Mouse (Mus musculus) liver, adult 2 months (tissue): ENCODE results near the gene Uchl4. TPM values are rescaled to one million over a fixed set of nuclear protein-coding genes. Genes with fewer than 3 reads are reported as not detected.

Source experiments
- DNase-seq: peaks from one replicate; pipeline ENCODE4 v3.0.0-alpha.2; 2011; ENCODE audit warnings: low read depth, low spot score; ENCODE audit errors: extremely low read depth
- H3K27ac ChIP-seq: fragments of 200-500 bp; replicated peaks from 2 replicates; pipeline ENCODE4 v1.5.1; 2012; ENCODE audit warnings: low read depth, mild to moderate bottlenecking, control low read depth, inconsistent platforms, low read length; ENCODE audit not compliant: insufficient read depth
- H3K27me3 ChIP-seq: fragments of 200-500 bp; 2 replicates; pipeline ENCODE4 v1.6.1; 2012; ENCODE audit warnings: mild to moderate bottlenecking, moderate library complexity, low read length, inconsistent platforms; ENCODE audit not compliant: control insufficient read depth, insufficient read depth
- H3K36me3 ChIP-seq: fragments of 200-500 bp; 2 replicates; pipeline ENCODE4 v1.6.1; 2012; ENCODE audit warnings: low read length, inconsistent platforms; ENCODE audit not compliant: control insufficient read depth, insufficient read depth
- H3K4me1 ChIP-seq: fragments of 200-500 bp; 2 replicates; pipeline ENCODE4 v1.6.1; 2011; ENCODE audit warnings: low read length; ENCODE audit not compliant: control insufficient read depth, insufficient read depth
- H3K4me3 ChIP-seq: fragments of 200-500 bp; 2 replicates; pipeline ENCODE4 v1.5.1; 2011; ENCODE audit warnings: low read depth, mild to moderate bottlenecking, control low read depth, low read length, moderate library complexity; ENCODE audit not compliant: insufficient read depth
- H3K79me2 ChIP-seq: fragments of 200-500 bp; 2 replicates; pipeline ENCODE4 v1.6.1; 2012; ENCODE audit warnings: inconsistent platforms, mild to moderate bottlenecking, low read length, moderate library complexity; ENCODE audit not compliant: control insufficient read depth, insufficient read depth
- H3K9ac ChIP-seq: fragments of 200-500 bp; 2 replicates; pipeline ENCODE4 v1.6.1; 2012; ENCODE audit warnings: low read depth, mild to moderate bottlenecking, control low read depth, inconsistent platforms, low read length
- CTCF ChIP-seq: fragments of 200-500 bp; IDR thresholded peaks from 2 replicates; pipeline ENCODE4 v1.5.1; 2011; ENCODE audit warnings: low read depth, low read length, control low read depth
- POLR2A ChIP-seq: fragments of 200-500 bp; IDR thresholded peaks from 2 replicates; pipeline ENCODE4 v1.6.1; 2011; ENCODE audit warnings: low read length, control low read depth; ENCODE audit not compliant: insufficient read depth; ENCODE audit errors: extremely low read depth
- WGBS: fragments of 180-500 bp; shearing (Covaris S2); methylation state at CpG from one replicate; pipeline ENCODE4 v1.1.7; 2018; 5-methylcytosine and 5-hydroxymethylcytosine counted together
- polyA plus RNA-seq: library from polyadenylated mRNA; depleted of rRNA; stranded (reverse); fragments of >200 nt; gene quantifications from 2 replicates; pipeline ENCODE4 v1.2.3, GENCODE M21; 2012
- total RNA-seq: library from RNA; depleted of rRNA; stranded (reverse); fragments of >200 nt; gene quantifications from 2 replicates; pipeline ENCODE4 v1.2.3, GENCODE M21; 2014

Uchl4 gene
- total and polyA plus RNA-seq, 2 experiments: 0.09 TPM; not detected in 1

- H3K4me3 ChIP-seq: no peak overlapping the region
- no peak overlapping the region for H3K27ac ChIP-seq
- no peaks in the 10 kb centered on the region for H3K27me3 ChIP-seq
- H3K9ac ChIP-seq: no peak overlapping the region
- H3K36me3 ChIP-seq: no peaks in the 10 kb centered on the region
- TF ChIP-seq CTCF (no peak), POLR2A (no peak)
- H3K79me2 ChIP-seq: peaks cover 34% of the 10 kb centered on the region
- WGBS: 97% methylated on average over 2 of the region's 2 CpGs
- H3K4me1 ChIP-seq: peaks cover 2% of the 10 kb centered on the region; the same call in 1 of the 2 replicates
- no peak for DNase-seq
These were observed 12.9 kb upstream of the Uchl4 start for GRCm38 (mm10) chr9:64222098-64222497.

- H3K4me3 ChIP-seq: no peak overlapping the region
- H3K4me1 ChIP-seq: no peaks in the 10 kb centered on the region; the same call in 1 of the 2 replicates
- no peak overlapping the region for H3K27ac ChIP-seq
- no peaks in the 10 kb centered on the region for H3K27me3 ChIP-seq
- H3K9ac ChIP-seq: no peak overlapping the region
- TF ChIP-seq POLR2A: no peak
- no peak for TF ChIP-seq CTCF
- peaks cover 45% of the 10 kb centered on the region for H3K79me2 ChIP-seq
- H3K36me3 ChIP-seq: no peaks in the 10 kb centered on the region
- no peak for DNase-seq
These were observed 9.2 kb upstream of the Uchl4 start for GRCm38 (mm10) chr9:64225805-64226204.

DNA sequence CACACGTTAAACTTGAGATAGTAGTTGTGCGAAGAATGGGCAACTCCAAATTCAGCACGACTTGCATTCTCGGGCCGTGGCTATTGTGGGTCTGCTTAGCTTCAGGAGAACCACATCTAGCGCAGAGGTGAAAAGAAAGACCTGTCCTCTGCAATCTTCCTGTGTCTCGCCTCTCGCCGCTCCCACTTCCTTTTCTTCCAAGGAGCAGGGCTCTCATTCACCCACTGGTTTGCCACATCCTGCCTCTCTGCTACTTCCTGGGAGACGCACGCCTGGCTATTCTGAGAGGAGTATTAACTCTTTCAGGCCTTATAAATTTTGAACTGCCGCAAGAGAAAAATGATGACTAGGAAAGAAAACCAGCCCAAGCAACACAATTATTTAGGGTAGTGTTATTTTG, 7.3 kb upstream of the Uchl4 start:
- WGBS: 75% methylated on average over 12 of the region's 12 CpGs
- TF ChIP-seq CTCF (no peak), POLR2A (no peak)
- Histone ChIP-seq H3K79me2 (peaks cover 49% of the 10 kb centered on the region; the same call in 1 of the 2 replicates), H3K9ac (no peak overlapping the region), H3K27me3 (no peaks in the 10 kb centered on the region), H3K4me1 (peaks cover 2% of the 10 kb centered on the region; the same call in 1 of the 2 replicates), H3K27ac (no peak overlapping the region), H3K4me3 (no peak overlapping the region), H3K36me3 (no peaks in the 10 kb centered on the region)
- no peak for DNase-seq

GRCm38 (mm10) chr9:64228972-64229371, 6.0 kb upstream of the Uchl4 start:
- Histone ChIP-seq H3K9ac (no peak overlapping the region), H3K27ac (no peak overlapping the region), H3K79me2 (peaks cover 43% of the 10 kb centered on the region; the same call in 1 of the 2 replicates), H3K36me3 (no peaks in the 10 kb centered on the region; the same call in 1 of the 2 replicates), H3K27me3 (no peaks in the 10 kb centered on the region), H3K4me1 (peaks cover 3% of the 10 kb centered on the region; the same call in 1 of the 2 replicates), H3K4me3 (no peak overlapping the region)
- no peak for DNase-seq
- TF ChIP-seq CTCF (no peak), POLR2A (no peak)

DNA sequence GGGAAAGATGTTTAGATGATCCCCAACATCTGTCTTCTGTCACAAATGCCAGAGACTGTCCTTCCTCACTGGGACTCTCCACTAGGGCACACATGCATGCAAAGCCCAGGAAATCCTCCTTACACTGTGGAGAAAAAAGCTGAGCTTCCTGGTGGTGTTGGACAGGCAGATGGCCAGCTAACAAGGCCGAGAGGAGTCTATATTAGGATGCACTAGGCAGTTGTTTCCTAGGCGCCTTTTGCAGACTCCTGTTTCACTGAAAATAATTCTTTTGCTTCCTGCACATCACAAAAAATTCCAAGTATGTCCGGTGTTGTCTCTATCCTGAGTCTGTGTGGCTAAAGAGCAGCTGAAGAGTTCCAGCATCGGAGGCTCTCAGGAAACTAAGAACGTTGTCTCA, 3.8 kb upstream of the Uchl4 start:
- Histone ChIP-seq H3K9ac (no peak overlapping the region), H3K4me1 (peaks cover 17% of the 10 kb centered on the region), H3K79me2 (peaks cover 40% of the 10 kb centered on the region; the same call in 1 of the 2 replicates), H3K4me3 (no peak overlapping the region), H3K27ac (no peak overlapping the region), H3K36me3 (no peaks in the 10 kb centered on the region; the same call in 1 of the 2 replicates), H3K27me3 (no peaks in the 10 kb centered on the region)
- 70% methylated on average over 5 of the region's 5 CpGs for WGBS
- DNase-seq: no peak
- no peak for TF ChIP-seq POLR2A
- no peak for TF ChIP-seq CTCF

DNA sequence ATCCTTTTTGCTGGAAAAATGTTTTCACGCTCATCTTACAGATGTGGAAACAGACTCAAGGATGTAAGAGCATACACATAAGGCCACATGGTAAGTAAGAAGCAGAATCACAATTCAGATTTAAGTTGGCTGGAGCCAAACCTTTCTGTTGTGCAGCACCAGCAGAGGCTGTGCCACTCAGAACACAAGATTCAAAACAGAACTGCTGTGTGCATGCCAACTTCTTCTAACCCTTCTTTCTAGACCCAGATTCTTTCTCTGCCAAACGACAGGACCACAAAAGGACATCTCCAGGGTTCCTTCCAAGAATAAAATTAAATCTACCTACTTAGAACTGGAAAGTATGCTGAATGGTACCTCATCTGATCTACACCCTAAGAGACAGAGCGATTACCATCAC, 3.3 kb upstream of the Uchl4 start:
- TF ChIP-seq POLR2A: no peak
- TF ChIP-seq CTCF: no peak
- 77% methylated on average over 3 of the region's 3 CpGs for whole genome bisulfite sequencing
- no peaks in the 10 kb centered on the region; the same call in 1 of the 2 replicates for H3K36me3 ChIP-seq
- no peak overlapping the region for H3K4me3 ChIP-seq
- H3K9ac ChIP-seq: no peak overlapping the region
- no peaks in the 10 kb centered on the region for H3K27me3 ChIP-seq
- peaks cover 42% of the 10 kb centered on the region; the same call in 1 of the 2 replicates for H3K79me2 ChIP-seq
- peaks cover 20% of the 10 kb centered on the region for H3K4me1 ChIP-seq
- no peak for DNase-seq
- no peak overlapping the region for H3K27ac ChIP-seq
